In genomic region chr14:29839576-29839975, GRCm38 (mm10) we compare ENCODE assay signal across 19 mouse cellular contexts.
"Had no signal": no experiment of that assay in that cellular context is flagged by ENCODE, and none has a peak within 500 bp of the region (broad histone marks: within the 10 kb centered on the region; RNA-seq: fewer than 3 reads in every experiment).

No protein-coding gene starts in this region.

- H3K9ac ChIP-seq: liver, postnatal 0 days; lung, embryonic 15.5 days; midbrain, embryonic 13.5 days; midbrain, embryonic 15.5 days; neural tube, embryonic 13.5 days; stomach, embryonic 15.5 days had no signal

- DNase-seq: liver, postnatal 0 days; lung, adult 2 months; lung, postnatal 14 days; lung, postnatal 36 days; right cerebral cortex, postnatal 14 days; thymus, adult 2 months; thymus, postnatal 25 days; thymus, postnatal 4 days had no signal

- H3K4me2 ChIP-seq: lung, embryonic 15.5 days; midbrain, embryonic 11.5 days; midbrain, embryonic 13.5 days; midbrain, embryonic 15.5 days; neural tube, embryonic 13.5 days; stomach, embryonic 15.5 days had no signal

- H3K27ac ChIP-seq: lung, embryonic 15.5 days; macrophage; midbrain, embryonic 13.5 days; midbrain, embryonic 15.5 days; neural tube, embryonic 13.5 days; stomach, embryonic 15.5 days; stomach, postnatal 0 days had no signal

- H3K27me3 ChIP-seq: lung, embryonic 15.5 days; megakaryocyte, embryonic 14.5 days; midbrain, embryonic 13.5 days; midbrain, embryonic 15.5 days; neural tube, embryonic 13.5 days; stomach, embryonic 15.5 days had no signal

- H3K4me3 ChIP-seq: lung, embryonic 15.5 days; megakaryocyte, embryonic 14.5 days; midbrain, embryonic 13.5 days; midbrain, embryonic 15.5 days; myocyte; neural tube, embryonic 13.5 days; stomach, embryonic 15.5 days had no signal

- H3K36me3 ChIP-seq: lung, embryonic 15.5 days; midbrain, embryonic 13.5 days; midbrain, embryonic 15.5 days; neural tube, embryonic 13.5 days; stomach, embryonic 15.5 days had no signal

- ATAC-seq: liver, postnatal 0 days; lung, postnatal 0 days; midbrain, embryonic 13.5 days; midbrain, embryonic 15.5 days had no signal

- H3K9me3 ChIP-seq: lung, embryonic 15.5 days; midbrain, embryonic 13.5 days; midbrain, embryonic 15.5 days; neural tube, embryonic 13.5 days; stomach, embryonic 15.5 days had no signal

- H3K4me1 ChIP-seq: lung, embryonic 15.5 days; megakaryocyte, embryonic 14.5 days; midbrain, embryonic 13.5 days; midbrain, embryonic 15.5 days; neural tube, embryonic 13.5 days; stomach, embryonic 15.5 days had no signal
